8 mouse cellular contexts compared by ENCODE assay signal in the genomic region with DNA sequence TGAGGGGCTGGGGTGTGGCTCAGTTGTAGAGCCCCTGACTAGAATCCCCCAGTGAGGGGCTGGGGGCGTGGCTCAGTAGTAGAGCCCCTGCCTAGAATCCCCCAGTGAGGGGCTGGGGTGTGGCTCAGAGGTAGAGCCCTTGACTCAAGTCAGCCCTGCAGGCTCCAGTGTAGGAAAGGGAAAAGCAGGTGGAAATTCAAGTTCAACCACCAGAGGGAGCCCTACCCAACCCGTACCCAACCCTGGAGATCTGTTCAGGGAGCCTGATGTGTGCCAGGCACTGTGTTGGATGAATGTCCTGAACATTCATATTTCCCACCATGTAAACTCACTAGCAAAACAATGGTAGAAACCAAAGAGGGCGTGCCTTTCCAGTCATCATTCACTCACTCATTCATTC.
DNase-seq lines count a peak whose midpoint lies in the region; ATAC-seq and TF ChIP-seq lines count a peak whose summit lies in the region.

No protein-coding gene starts in this region.

- TF ChIP-seq POLR2A in MEL (IDR thresholded peaks at IDR 0.05; ENCODE audit: control insufficient read depth in 1 of 2, insufficient read depth in 1 of 2, low read depth in 1 of 2, low read length in 2 of 2, poor library complexity in 1 of 2) = no peak

- no peaks in the 10 kb centered on the region for H3K79me2 ChIP-seq in MEL (ENCODE audit: control insufficient read depth, insufficient read depth, low read length, poor library complexity)

- peak; percentile 64 to 80 (median 74) for TF ChIP-seq CTCF in MEL (IDR thresholded peaks at IDR 0.05 in 2 of 3, conservative IDR thresholded peaks at IDR 0.05 in 1 of 3; ENCODE audit: control insufficient read depth in 1 of 3, insufficient read depth in 1 of 3, low read depth in 2 of 3, low read length in 3 of 3, poor library complexity in 1 of 3, severe bottlenecking in 1 of 3)
- peak; percentile 83 for TF ChIP-seq CTCF in gastrocnemius, adult 2 months (IDR thresholded peaks at IDR 0.05)

- no peaks in the 10 kb centered on the region for H3K27me3 ChIP-seq in MEL (ENCODE audit: control insufficient read depth in 1 of 2, insufficient read depth in 2 of 2, low read length in 2 of 2)
- H3K27me3 ChIP-seq in kidney, embryonic 14.5 days (ENCODE audit: control insufficient read depth, insufficient read depth, low read length) = no peaks in the 10 kb centered on the region

- WGBS in kidney, embryonic 14.5 days = 50% methylated on average over 3 of the region's 3 CpGs

- DNase-seq in 3T3-L1 (ENCODE audit: low read depth, low spot score) = peak; percentile 89
- peak; percentile 59 for DNase-seq in MEL (ENCODE audit: low read depth, low spot score)
- DNase-seq in cerebellum, adult 8-10 months = peak; percentile 81
- DNase-seq in gastrocnemius, adult 2 months = peak; percentile 69
- DNase-seq in lung, adult 18-20 months = peak; percentile 49 to 75
- peak; percentile 58 for DNase-seq in ovary, postnatal 14 days (ENCODE audit: low spot score)
- peak; percentile 53 to 77 for DNase-seq in thymus, postnatal 10 days (ENCODE audit: low spot score in 2 of 2)

- no peak for TF ChIP-seq EP300 in MEL (IDR thresholded peaks at IDR 0.05; ENCODE audit: low read depth in 1 of 2, low read length in 2 of 2)

- intact Hi-C loops in gastrocnemius, adult 2 months (cut with DNase I) = loop anchor here (2.0 kb wide), 1 partner anchor 104 kb away; no protein-coding TSS in a partner anchor

- H3K4me3 ChIP-seq in MEL (ENCODE audit: control insufficient read depth in 1 of 2, insufficient read depth in 1 of 2, low read depth in 2 of 2, low read length in 2 of 2) = no peak overlapping the region
- no peak overlapping the region for H3K4me3 ChIP-seq in gastrocnemius, adult 2 months
- no peak overlapping the region for H3K4me3 ChIP-seq in kidney, embryonic 14.5 days (ENCODE audit: low read length)

- H3K36me3 ChIP-seq in MEL (ENCODE audit: control insufficient read depth in 1 of 2, insufficient read depth in 2 of 2, low read length in 2 of 2) = no peaks in the 10 kb centered on the region
- no peaks in the 10 kb centered on the region for H3K36me3 ChIP-seq in kidney, embryonic 14.5 days (ENCODE audit: control insufficient read depth, insufficient read depth, low read length)

- H3K9ac ChIP-seq in MEL (ENCODE audit: control insufficient read depth, low read depth, low read length, poor library complexity, severe bottlenecking) = no peak overlapping the region
- H3K9ac ChIP-seq in kidney, embryonic 14.5 days (ENCODE audit: low read depth, low read length) = no peak overlapping the region

- no peak overlapping the region for H3K4me2 ChIP-seq in kidney, embryonic 14.5 days (replicated peaks; ENCODE audit: low read depth, low read length)

- no peaks in the 10 kb centered on the region for H3K4me1 ChIP-seq in MEL (ENCODE audit: control insufficient read depth in 1 of 2, insufficient read depth in 2 of 2, low read length in 2 of 2)
- peaks cover 11% of the 10 kb centered on the region; the same call in 1 of the 2 replicates for H3K4me1 ChIP-seq in kidney, embryonic 14.5 days (ENCODE audit: control insufficient read depth, insufficient read depth, low read length)

- ATAC-seq in kidney, embryonic 14.5 days (ENCODE audit: low FRiP score, low TSS enrichment) = peak; percentile 34

- no peaks in the 10 kb centered on the region for H3K9me3 ChIP-seq in MEL (replicated peaks; ENCODE audit: insufficient read depth, low read length)
- H3K9me3 ChIP-seq in kidney, embryonic 14.5 days (ENCODE audit: control insufficient read depth, low read length) = no peaks in the 10 kb centered on the region

- peak; percentile 69 for TF ChIP-seq RAD21 in MEL (IDR thresholded peaks at IDR 0.05; ENCODE audit: low read depth, low read length)

- no peak overlapping the region for H3K27ac ChIP-seq in MEL (ENCODE audit: control insufficient read depth, low read depth, low read length)
- no peak overlapping the region for H3K27ac ChIP-seq in gastrocnemius, adult 2 months
- no peak overlapping the region for H3K27ac ChIP-seq in kidney, embryonic 14.5 days (ENCODE audit: low read depth, low read length)

TF ChIP-seq in MEL, 35 proteins besides CTCF, POLR2A, EP300 and RAD21:
- TF ChIP-seq TBP (IDR thresholded peaks at IDR 0.05; ENCODE audit: low read depth, low read length) = no peak
- TF ChIP-seq GATA1 (IDR thresholded peaks at IDR 0.05; ENCODE audit: low read depth, low read length) = no peak
- TF ChIP-seq SMC3 (IDR thresholded peaks at IDR 0.05; ENCODE audit: low read depth, low read length) = peak; percentile 91
- TF ChIP-seq USF1 (IDR thresholded peaks at IDR 0.05; ENCODE audit: low read depth, low read length) = no peak
- no peak for TF ChIP-seq CHD2 (IDR thresholded peaks at IDR 0.05; ENCODE audit: low read length)
- TF ChIP-seq ZC3H11A (IDR thresholded peaks at IDR 0.05; ENCODE audit: low read depth, low read length) = peak; percentile 67
